Mouse (Mus musculus): ENCODE data around the gene Dppa5a. TPM values are rescaled to one million over a fixed set of nuclear protein-coding genes. Genes with fewer than 3 reads are reported as not detected.
"Not testable (repeated sequence)": the region's sequence is repeated elsewhere in the genome, so short reads cannot be mapped to it uniquely, and the experiment has no call there.

Gene Dppa5a
- total RNA-seq, 2 experiments from 2014 or later, result not detected

DNA sequence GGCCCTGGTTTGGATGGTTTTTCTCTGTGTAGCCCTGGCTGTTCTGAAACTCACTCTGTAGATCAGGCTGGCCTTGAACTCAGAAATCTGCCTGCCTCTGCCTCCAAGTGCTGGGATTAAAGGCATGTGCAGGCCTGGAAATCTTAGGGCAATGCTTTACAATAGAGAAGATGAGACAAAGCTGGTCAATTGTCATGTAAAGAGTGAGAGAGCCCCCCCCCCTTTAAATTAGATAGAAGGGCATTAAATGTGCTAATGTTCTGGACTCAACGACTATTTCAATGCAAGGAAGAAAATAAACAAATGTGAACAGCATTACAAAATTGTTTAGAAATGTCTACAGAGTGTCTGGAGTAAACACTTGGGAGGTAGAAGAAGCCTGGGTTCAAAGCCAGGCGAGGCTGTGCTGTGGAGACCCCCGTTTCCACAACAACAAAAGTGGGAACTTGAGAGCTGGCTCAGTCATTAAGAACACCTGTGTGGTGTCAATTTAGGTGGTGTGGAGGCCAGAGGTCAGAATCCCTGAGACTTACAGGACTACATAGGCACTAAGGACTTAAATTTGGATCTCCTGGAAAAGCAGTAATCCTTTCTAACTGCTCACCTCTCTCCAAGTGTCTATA, 805 bp upstream of the Dppa5a start:
- no peak for DNase-seq
- intact Hi-C loops (cut with DNase I; ENCODE audit: low total_unique reads), result no loop called here

DNA sequence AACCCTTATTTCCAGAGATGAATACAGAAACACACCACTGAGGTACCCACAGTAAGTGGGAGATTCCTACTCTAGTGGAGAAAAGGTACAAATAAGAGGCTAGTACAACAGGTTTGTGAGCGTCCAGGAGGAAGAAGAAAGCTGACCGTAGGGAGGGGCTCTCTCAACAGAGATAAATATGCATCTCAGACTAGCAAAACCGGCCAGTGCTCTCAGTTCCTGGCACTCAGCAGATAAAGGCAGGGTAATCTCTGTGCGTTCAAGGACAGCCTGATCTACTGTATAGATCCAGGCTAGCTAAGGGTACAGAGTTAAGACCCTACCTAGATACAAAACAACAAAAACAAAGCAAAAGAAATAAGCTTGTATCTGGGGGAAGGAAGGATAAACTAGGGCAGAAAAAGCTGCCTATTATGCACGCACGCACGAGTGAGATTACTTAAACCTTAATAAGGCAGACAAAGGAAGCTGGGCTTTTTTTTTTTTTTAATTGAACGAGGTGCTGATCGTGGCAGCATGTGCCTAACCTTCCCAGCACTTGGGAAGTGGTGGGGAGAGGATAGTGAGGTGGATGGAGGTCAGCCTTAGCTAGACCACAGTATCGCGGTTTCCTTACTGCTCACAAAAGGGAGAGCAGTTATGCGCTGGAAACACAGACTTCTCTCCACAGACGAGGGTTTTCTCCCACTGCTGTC, 2.0 kb downstream of the Dppa5a start:
- no peak for DNase-seq
- intact Hi-C loops (cut with DNase I; ENCODE audit: low total_unique reads), result no loop called here

DNA sequence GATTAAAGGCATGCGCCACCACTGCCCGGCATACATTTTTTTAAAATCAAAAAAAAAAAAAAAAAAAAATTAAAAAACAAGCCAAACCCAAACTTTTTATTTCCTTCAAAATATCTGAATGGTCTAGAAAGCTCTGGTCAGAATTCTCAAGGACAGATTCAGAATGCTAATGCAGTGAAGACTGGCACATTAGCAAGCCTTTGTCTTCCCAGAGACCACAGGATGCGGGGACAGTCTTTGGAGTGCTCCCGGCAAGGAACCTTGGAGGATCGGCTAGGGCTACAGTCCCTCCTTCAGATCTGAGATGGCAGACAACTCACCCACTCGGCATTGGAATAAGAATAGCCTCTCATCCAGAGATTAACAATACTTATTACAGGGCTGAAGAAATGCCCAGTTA, 3.3 kb downstream of the Dppa5a start:
- no peak for DNase-seq
- intact Hi-C loops (cut with DNase I; ENCODE audit: low total_unique reads), result no loop called here

DNA sequence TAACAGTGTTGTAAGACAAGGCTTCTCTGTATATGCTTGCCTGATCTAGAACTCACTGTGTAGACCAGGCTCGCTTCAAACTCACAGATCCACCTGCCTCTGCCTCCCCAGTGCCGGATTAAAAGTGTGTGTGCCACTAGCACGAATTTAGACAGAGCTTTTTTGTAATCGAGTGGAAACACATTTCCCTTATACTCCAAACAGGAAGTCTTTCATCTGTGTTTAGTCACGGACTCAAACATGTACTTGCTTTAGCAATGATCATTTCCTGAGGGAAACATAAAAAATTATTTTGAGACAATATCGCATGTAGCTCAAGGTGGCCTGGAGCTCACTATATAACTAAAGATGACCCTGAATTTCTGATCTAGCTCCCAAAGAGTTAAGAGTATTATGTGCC, 4.6 kb downstream of the Dppa5a start:
- intact Hi-C loops (cut with DNase I; ENCODE audit: low total_unique reads), result no loop called here
- no peak for DNase-seq

DNA sequence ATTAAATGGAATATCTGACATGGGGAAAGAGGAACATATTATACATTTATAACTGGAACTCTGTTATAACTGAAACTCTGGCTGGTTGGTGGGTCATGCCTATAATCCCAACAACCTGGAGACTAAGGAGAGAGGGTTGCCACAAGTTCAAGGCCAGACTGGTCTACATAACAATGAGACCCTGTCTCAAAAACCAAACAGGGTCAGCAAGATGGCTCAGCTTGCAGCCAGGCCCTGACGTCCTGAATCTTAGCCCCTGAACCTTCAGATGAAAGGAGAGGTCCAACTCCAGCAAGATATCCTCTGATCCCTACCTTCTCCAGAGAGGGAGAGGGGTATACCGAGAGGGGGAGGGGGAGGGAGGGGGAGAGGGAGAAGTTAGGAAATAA, 7.5 kb downstream of the Dppa5a start:
- intact Hi-C loops (cut with DNase I; ENCODE audit: low total_unique reads), result no loop called here
- no peak for DNase-seq

DNA sequence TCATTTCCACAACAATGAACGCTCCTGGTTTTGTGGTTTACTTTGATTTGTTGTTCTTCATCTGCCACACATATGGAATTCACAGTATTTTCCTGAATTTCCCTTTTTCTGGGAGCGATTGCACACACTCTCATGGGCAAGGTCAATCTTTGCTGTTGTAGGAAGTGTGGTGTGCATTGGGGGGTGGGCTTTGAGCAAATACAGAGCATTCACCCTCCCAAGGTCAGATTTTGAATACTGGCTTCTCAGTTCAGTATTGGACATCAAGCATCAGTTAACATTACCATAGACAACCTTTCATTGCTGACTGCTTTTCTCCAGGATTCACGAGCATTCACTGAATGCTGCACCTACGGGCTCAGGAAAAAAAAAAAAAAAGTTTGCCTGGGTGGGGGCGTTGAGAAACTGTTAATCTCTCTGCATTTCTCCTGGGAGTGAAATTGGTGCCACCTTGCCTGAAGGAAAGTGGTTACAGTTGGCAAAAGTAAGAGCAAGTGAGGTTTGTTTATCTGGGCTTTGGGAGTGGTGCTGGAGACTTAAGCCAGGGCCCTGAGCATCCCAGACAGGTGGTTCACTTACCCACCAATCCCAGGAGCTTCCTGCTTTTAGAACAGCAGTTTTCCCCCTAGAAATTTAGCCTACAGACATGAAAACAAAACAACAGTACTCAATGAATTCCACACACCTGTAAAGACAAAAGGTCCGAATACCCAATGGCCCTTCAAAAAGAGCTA, 8.1 kb downstream of the Dppa5a start:
- intact Hi-C loops (cut with DNase I; ENCODE audit: low total_unique reads), result no loop called here
- DNase-seq, result no peak

DNA sequence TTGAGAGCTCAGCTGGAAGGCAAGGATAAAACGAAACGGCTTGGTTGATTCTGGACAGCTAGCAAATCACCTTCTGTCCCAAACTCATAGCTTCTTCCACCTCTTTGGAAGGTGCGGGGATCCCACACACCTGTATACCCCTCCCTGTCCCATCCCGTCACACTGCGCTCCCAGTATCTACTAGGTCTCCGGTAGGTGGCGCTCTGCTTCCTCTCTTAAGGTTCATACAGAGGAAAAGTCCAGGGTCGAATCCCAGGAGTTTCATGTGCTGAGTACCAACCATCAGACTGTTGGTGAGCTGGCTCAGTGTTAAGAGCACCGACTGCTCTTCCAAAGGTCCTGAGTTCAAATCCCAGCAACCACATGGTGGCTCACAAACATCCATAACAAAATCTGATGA, 9.9 kb downstream of the Dppa5a start:
- intact Hi-C loops (cut with DNase I; ENCODE audit: low total_unique reads), result no loop called here

DNA sequence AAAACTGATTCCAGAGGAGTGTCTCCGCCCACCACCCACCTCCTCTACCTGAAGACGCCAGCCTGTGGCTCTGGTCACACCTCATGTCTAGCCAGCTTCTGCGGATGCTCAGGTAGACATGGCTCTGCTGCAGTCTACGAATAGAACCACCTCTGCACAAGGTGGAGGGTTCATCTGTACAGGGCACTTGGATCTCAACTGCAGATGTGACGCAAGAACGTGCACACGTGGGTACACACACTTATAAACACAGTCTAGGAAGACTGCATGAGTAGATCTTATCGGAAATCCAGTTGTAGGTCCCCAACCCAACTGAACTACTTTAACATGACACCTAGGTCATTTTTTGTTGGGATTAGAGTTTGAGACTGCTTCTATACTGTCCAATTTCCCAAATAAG, 12.4 kb downstream of the Dppa5a start, which contains the start of gene Gsta2:
TSS of gene Gsta2 (minus strand) at position 178 of the 400 bp plus-strand sequence.
- intact Hi-C loops (cut with DNase I; ENCODE audit: low total_unique reads), result no loop called here
- DNase-seq, result no peak

More for the DNA sequence above, 9.9 kb downstream of the Dppa5a start:
- DNase-seq, result peak; percentile 58

DNA sequence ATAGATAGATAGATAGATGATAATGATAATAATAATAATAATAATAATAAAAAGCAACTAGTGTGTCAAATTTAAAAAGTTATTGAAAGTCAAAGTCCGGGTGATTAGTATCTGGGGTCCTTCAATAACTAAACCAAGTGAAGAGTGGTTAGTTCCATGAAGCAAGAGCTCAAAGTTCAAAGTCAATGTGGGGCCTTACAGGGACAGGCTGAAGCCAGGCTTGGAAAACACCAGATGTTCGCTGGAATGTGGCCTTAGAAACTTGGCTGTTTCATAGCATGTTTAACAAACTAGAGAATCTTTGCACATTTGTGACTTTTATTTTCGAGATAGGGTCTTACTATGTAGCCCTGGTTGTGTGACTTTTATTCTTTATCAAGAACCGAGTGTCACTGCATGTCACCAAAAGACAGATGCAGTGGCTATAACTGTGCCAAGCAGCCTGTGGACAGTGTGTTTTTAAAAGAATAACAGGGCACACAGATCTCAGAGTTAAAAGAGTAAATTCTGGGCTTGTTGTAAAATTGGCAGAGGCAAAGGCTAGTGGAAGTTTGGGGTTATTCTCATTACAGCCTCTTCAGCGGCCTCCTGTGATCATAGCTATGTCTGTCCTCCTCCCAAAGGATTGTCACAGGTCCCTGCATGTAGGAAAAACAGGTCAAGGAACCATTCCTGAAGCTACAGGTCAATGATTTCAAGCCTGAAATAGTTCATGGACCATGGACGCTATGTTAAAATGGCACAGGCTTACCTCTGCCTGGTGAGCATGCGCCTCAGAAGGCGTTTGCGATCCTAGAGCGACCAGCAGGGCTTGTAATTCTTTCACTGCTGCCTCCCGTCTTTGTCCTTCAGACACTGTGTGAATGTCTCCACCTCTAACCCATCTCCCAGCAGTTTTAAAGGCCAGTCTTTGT, 13.1 kb downstream of the Dppa5a start:
- DNase-seq, result no peak
- intact Hi-C loops (cut with DNase I; ENCODE audit: low total_unique reads), result no loop called here

DNA sequence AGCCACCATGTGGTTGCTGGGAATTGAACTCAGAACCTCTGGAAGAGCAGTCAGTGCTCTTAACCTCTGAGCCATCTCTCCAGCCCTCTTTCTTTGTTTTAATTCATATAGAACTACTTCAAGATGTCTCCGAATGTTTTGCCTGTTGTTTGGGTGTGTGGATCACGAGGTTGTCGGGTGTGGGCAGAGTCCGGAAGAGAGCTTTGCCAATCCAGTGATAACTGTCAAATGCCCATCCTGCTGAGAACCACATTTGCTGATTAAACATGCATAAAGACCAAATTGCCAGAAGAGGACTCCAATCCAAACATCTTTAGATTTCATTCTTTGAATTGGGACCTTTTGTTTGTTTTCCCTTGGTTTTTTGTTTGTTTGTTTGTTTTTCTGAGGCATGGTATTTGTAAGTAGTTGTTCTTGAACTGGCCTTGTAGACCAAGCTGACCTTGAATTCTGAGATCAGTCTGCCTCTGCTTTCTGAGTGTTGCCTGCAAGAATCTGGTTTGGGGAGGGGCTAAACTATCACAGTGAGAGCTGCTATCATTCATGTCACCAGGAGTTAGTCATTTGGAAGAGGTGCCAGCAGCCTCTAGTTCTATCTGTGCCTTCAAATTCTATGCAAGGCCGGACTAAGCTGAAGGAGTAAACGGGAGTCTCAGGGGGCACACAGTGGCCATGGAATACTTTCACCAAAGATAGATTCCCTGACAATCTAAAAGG, 16.3 kb downstream of the Dppa5a start:
- intact Hi-C loops (cut with DNase I; ENCODE audit: low total_unique reads), result no loop called here
- no peak for DNase-seq

DNA sequence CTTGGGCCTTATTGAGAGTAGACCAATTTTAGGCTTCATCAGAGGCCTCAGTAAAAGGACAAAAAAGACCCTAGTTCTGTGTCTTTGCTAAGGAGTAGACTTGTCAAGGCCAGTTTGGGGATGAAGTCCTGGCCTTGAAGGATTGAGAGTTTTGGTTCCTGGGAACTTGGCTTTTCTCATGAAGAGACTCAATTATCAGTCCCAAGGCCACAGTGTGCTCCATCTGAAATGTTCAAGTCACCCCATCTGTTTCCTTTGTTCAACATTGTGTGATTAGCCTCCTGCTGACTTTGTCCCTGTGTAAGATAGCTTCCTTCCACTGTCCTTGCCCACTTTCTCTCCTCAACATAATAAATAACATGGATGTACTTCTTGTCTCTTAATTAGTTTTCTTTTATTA, 18.0 kb downstream of the Dppa5a start:
- intact Hi-C loops (cut with DNase I; ENCODE audit: low total_unique reads); DNase-seq: not testable (repeated sequence)

DNA sequence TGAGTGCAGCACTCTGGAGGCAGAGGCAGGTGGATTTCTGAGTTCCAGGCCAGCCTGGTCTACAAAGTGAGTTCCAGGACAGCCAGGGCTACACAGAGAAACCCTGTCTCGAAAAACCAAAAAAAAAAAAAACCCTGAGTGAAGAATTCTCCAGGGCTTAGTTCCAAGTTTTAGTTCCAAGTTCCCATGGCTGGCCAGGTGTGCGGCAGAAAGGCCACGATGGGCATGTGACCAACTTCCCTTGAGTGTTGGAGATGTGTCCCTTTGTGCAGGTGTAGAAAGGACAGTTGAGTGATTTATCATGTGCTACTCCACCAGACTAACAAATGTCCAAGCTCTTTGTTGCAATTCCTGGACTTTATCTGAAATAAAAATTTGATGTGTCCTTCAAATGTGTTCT, 18.8 kb downstream of the Dppa5a start:
- DNase-seq; intact Hi-C loops (cut with DNase I; ENCODE audit: low total_unique reads): not testable (repeated sequence)

DNA sequence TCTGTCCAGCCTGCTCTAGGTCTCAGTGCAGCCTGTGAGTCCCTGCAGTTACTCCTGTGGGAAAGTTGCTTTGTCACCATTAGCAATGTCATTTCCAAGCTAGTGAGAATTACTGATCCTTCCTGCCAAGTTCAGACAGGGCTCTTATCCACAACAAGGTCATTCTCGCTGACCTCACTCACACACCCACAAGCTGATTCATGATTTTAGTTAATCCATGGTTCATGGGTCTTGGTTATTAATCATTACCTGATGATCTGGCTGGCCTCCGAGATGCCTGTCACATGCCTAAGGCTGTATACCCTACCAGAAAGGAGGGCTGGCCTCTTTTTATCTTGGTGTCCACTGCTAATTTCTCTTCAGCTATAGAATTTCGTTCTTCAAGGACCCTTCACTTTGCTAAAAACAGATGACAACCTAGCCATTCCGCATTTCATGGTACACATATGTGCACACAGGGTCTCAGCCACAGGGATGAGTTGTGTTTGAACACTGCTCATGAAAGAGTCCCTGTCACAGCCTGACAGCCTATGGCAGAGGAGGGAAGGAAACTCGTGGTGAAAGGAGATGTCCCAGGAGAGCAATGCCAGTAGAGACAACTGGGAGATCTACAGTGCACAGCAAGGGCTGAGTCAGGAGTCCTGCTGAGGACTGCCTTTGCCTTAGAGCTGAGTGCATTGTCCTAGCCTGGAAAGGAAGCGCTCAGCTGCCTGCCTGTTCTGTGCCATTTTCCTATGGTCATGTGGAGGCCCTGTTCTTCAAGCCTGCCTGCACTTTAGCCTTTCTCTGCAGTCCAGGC, 19.6 kb downstream of the Dppa5a start:
- intact Hi-C loops (cut with DNase I; ENCODE audit: low total_unique reads), result not testable (repeated sequence)

DNA sequence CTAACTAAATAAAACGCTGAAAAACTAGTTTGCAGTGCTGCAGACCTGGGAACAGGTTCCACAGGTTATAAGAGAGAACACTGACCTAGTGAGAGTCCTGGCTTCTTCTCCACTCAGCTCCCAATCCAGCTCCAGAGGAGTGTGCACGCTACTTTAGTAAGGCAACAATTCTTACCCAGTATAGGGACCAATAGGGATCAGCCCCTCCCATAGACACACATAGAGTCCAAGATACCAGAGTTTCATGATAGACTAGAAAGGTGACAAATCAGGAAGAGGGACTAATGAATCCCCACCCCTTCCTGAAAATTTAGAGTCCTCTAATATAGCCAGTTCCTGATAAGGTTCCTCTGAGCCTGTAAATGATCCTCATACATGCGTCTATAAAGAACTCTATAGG, 21.0 kb downstream of the Dppa5a start:
- intact Hi-C loops (cut with DNase I; ENCODE audit: low total_unique reads), result no loop called here
- DNase-seq, result no peak

More for the DNA sequence above, 19.6 kb downstream of the Dppa5a start:
- not testable (repeated sequence) for DNase-seq

DNA sequence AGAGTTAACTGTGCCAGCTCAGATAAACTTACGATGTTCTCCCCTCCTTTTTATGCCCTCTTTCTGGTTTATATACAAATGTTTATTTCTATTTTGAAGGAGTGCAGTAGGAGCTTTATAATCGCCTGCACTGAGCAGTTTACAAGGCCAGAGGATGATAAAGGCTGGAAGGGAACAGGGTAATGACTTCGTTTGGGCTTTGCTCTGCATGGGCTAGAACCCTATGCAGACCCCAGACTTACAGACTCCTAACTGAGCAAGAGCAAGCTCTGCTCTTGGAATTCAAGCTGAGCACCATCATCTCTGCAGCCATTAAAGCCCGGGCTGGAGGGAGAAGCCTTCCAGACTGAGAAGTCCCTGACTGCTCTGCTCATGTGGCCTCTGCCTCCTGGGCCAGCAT, 22.7 kb downstream of the Dppa5a start:
- intact Hi-C loops (cut with DNase I; ENCODE audit: low total_unique reads); DNase-seq: not testable (repeated sequence)

DNA sequence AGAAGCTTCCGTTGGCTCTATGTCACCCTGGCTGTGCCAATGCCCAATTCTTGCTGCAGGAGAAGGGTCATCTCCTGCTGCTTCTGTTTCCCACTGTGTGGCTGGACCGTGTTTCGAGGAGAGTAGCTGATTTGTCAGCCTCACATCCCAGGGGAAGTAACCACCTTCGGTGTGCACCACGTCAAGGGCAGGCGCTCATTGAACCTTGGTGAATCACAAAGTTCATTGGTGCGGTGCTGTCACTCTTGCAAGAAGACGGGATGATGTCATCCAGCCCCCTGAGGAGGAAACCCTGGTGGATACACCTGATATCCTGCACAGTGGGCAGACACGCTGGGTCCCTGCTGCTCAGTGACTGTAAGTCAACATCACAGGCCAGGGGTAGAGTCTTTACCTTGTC, 24.9 kb downstream of the Dppa5a start:
- intact Hi-C loops (cut with DNase I; ENCODE audit: low total_unique reads); DNase-seq: not testable (repeated sequence)

DNA sequence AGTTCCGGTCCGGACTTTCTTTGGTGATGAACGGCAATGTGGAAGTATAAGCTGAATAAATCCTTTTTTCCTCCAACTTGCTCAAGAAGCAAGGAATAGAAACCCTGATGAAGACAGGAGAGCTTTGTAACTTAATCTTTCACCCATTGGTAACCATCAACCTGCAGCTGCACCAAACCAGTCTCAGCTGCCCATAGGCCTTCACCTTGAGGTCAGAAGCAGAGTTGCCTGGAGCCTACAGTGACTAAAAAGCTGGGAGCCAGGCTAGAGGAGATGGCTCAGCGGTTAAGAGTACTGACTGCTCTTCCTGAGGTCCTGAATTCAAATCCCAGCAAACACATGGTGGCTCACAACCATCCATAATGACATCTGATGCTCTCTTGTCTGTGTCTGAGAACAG, 25.5 kb downstream of the Dppa5a start:
- DNase-seq; intact Hi-C loops (cut with DNase I; ENCODE audit: low total_unique reads): not testable (repeated sequence)

DNA sequence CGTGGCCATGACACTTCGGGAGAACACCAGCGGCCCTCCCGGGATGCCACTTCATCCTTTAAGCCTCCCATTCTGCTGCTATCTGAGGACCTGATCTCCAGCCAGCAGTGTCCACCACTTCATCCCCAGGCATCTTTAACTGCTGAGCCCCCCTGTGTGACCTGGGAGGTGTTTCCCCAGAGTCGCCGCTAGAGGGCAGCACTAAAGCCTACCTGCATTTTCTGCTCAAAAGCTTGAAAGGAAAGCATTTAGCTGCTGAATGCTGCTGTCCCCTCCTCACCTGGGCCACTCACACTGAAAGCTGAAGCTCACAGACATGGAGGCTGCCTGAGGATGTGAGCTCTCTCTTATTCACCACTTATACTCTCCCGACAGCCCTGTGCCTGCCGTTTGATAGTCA, 27.7 kb downstream of the Dppa5a start:
- intact Hi-C loops (cut with DNase I; ENCODE audit: low total_unique reads), result not testable (repeated sequence)
- peak; percentile 17 for DNase-seq
